Mouse (Mus musculus): Measurements from ENCODE around the gene Hpf1. TPM values are rescaled to one million over a fixed set of nuclear protein-coding genes. Genes with fewer than 3 reads are reported as not detected.

The Hpf1 gene
- 10 to 100 TPM; 24.3 to 26.8 TPM for total RNA-seq (2021)
- long read RNA-seq, experiment 1, transcript Hpf1-201 (8 exons, 1,191 nt), result major isoform, 24 of 36 reads
- long read RNA-seq, experiment 1, partial matches to known transcripts, result 3 of 36 reads
- long read RNA-seq, experiment 1, other reads (novel, unspliced or antisense), result 6 of 36 reads
- long read RNA-seq, experiment 2, transcript Hpf1-201 (8 exons, 1,191 nt), result major isoform, 21 of 34 reads
- long read RNA-seq, experiment 2, partial matches to known transcripts, result 1 of 34 reads
- long read RNA-seq, experiment 2, other reads (novel, unspliced or antisense), result 8 of 34 reads

- DNase-seq (ENCODE audit: low spot score in 2 of 2), result peak; percentile 90 to 95
Observed at GRCm38 (mm10) chr8:60889843-60890519, at the start of gene Hpf1. Gene Hpf1, plus strand, starts transcription at chr8:60890418.

GRCm38 (mm10) chr8:60842388-60842787 is 47.8 kb upstream of the Hpf1 start:
- DNase-seq (ENCODE audit: low spot score in 2 of 2), result no peak

GRCm38 (mm10) chr8:60857559-60857958 is 32.7 kb upstream of the Hpf1 start:
- no peak for DNase-seq (ENCODE audit: low spot score in 2 of 2)

DNA sequence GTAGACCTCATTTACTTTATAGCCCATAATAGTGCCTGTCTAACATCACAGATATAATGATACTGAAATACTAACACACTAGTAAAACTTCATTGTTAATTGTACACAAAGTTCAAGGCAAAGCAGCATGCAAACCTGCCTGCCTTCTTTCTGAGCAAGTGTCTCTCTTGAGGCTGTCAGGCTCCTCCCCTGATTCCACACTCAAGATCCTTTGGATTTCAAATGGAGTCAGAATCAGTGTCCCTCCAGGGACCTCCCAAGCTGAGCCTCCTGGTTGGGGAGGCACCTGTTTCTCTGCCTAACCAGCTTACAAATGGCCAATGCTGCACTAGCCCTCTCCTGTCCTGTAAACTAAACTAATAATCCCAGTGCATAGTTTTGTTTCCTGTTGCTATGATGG is 32.1 kb upstream of the Hpf1 start:
- no peak for DNase-seq (ENCODE audit: low spot score in 2 of 2)

GRCm38 (mm10) chr8:60858911-60859476 is 31.2 kb upstream of the Hpf1 start:
- no peak for DNase-seq (ENCODE audit: low spot score in 2 of 2)

- no peak for DNase-seq (ENCODE audit: low spot score in 2 of 2)
Observed at GRCm38 (mm10) chr8:60859605-60860004, 30.6 kb upstream of the Hpf1 start.

DNA sequence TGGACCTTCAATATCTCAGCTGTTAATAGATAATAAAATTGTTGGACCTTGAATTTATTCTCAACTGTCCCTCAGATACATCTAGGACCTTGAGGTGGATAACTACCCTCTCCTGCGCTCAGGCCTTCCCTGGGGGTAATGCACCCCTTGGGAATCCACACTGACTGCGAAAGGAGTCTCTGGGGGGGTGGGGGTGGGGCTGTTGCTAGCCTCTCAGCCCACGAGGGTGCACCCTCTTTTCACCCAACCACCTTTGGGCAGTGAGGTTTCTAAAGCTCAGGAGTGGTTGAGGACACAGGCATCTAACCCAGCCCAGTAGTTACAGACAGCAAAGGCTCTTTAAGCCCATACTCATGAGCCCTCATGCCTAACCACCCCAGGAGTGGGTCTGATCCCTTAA is 29.5 kb upstream of the Hpf1 start:
- DNase-seq (ENCODE audit: low spot score in 2 of 2), result no peak

DNA sequence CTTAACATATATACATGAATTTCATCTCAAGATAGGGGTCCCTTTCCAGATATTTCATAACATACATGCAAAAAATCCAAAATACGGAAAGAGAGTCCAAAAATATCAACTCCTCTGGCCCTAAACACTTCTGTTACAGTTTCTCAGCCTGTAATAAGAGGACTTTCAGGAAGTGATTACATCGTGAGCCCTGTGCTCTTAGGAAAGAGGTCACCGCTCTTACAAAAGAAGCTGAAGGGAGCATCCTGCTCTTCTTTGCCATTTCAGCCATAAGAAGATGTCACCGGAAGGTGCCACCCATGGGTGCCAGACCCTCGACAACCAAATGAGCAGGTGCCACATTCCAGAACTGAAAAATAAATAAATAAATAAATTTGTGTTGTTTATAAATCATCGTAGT is 28.4 kb upstream of the Hpf1 start:
- no peak for DNase-seq (ENCODE audit: low spot score in 2 of 2)

- no peak for DNase-seq (ENCODE audit: low spot score in 2 of 2)
Observed at GRCm38 (mm10) chr8:60864875-60865274, 25.3 kb upstream of the Hpf1 start.

DNA sequence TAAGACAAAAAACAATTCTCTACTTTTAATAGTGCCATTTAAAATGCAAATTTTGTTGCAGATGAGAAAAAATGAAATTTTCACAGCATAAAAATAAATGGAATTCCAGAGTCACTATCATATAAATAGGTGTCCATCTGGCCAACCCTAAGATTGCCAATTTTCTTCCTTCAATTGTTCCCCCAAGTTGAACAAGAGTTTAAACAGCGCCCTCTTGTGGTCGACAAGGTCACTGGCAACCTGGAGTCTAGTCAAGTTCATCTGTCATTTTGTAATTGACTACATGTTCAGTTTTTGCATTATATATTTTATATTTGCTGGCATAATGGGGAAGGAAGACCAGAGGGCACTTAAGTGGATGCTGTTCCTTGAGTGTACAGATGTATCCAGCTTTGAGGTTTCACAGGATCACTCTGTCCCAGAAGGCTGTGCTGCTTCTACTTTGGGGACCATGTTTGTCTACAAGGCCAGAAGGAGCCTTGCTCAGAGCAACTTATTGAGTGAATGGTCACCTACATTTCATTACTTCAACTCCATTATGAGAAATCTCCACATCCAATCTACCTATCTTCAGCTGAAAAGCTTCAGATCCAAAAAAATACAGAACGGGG is 24.6 kb upstream of the Hpf1 start:
- DNase-seq (ENCODE audit: low spot score in 2 of 2), result peak; percentile 33 to 56

- no peak for DNase-seq (ENCODE audit: low spot score in 2 of 2)
Observed at GRCm38 (mm10) chr8:60867468-60868115, 22.6 kb upstream of the Hpf1 start.

DNA sequence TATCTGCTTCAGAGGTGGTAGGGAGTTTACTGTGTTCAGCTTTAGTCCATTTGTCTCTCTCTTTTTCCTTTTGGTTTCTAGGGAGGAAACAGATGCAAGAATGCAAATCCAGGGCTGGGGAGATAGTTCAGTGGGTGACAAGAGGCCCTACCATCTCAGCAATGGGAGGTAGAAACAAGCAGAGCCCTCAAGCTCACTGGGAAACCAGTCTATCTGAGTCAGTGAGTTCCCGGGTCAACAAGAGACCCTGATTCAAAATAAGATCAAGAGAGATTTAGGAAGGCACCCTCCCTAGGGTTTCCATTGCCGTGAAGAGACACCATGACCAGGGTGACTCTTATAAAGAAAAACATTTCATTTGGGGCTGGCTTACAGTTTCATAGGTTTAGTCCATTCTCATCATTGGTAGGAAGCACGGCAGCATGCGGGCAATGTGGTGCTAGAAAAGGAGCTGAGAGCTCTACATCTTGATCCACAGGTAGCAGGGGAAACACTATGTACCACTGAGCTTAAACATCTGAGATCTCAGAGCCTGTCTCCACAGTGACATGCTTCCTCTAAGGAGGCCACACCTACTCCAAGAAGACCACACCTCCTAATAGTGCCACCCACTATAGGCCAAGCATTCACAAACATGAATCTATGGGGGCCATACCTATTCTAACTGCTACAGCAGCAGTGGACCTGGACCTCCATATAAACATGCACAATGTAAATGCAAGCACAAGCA is 21.8 kb upstream of the Hpf1 start:
- DNase-seq (ENCODE audit: low spot score in 2 of 2), result no peak

- DNase-seq (ENCODE audit: low spot score in 2 of 2), result no peak
Observed at GRCm38 (mm10) chr8:60869761-60870160, 20.5 kb upstream of the Hpf1 start.

DNA sequence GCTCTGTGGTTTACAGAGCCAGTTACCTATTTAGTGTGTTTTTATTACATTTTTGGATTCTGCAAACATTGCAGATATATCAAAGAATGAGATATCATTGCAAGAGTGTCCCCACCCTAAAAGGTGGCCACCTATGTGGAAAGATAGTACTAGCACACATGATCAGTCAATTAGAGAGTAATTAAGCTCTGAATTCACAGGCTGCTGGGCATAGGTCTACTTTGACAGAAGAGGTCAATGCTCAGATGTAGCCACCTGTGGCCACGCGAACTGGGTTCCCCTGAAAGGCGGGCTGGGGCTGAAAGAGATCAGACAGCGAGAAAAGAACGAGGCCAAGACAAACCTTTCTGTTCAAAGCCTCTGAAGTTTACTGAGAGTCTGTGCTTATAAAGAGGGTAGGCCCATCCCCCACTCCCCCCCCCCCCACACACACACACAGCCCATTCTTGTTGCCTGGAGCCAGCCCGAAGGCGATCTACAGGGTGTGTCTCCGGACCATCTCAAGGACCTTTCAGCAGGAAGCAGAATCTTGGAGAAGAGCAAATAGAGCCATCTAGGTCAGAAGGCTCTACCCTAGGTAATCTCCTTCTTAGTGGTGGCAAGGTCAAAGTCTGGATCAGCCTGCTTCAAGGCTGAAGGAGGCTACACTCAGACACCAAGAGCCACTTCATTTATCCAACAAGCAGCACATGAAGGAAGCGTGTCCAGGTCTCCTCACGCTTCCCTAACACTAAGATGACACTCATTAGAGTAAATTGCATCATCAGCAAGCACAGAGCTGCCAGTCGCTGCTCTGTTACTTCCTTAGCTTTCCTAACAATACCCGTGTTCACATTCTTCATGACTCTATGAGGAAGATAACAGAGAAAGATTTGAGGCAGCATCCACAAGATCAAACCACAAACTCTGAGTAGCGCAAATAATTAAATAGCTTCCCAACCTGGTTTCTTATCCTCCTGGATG is 19.7 kb upstream of the Hpf1 start:
- DNase-seq (ENCODE audit: low spot score in 2 of 2), result no peak

DNA sequence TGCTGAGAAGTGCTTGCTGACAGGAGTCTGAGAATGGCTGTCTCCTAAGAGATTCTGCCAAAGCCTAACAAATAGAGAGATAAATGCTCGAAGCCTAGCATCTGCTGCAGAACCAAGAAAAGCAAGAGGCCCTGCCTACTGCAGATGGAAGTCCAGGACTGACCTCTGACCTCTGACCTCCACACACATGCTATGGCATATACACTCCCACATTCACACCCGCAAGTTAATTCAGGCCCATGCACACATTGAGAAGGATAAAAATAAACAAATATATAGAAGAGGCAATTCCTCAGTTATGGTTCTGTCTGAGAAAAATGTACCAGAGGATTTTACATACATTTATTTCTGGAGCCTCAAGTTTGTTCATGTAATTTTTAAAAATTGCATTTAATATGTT is 11.6 kb upstream of the Hpf1 start:
- no peak for DNase-seq (ENCODE audit: low spot score in 2 of 2)

DNA sequence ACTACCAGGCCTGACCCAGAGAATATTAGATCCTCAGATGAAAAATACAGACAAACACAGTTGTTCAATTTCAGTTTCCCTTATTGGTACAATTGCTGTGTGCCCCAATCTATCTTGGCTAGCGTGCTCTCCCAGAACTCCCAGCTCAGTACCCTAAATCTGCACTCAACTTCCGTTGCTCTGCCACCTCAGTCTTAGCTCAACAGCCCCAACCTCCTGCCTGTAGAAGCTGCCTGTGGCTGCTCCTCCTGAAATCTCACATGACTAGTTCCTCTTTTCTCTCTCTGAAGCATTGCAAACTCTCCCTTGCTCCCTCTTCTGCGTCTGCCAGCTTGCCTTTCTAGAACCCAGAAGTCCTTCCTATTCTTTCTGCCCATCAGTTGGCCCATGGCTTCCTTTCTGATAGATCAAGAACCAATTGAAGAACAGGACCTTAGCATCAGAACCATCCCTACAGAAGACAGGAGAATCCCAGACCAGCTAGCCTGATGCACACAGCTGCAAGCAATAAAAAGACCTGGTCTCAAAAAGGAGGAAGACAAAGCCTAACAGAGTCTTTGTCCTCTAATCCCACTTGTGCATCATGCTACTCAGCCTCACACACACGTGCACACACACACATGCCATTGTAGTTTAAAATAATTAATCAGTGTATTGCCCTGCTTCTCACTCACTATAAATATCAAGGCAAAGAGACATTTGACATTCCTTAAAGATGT is 6.6 kb upstream of the Hpf1 start:
- DNase-seq (ENCODE audit: low spot score in 2 of 2), result no peak

DNA sequence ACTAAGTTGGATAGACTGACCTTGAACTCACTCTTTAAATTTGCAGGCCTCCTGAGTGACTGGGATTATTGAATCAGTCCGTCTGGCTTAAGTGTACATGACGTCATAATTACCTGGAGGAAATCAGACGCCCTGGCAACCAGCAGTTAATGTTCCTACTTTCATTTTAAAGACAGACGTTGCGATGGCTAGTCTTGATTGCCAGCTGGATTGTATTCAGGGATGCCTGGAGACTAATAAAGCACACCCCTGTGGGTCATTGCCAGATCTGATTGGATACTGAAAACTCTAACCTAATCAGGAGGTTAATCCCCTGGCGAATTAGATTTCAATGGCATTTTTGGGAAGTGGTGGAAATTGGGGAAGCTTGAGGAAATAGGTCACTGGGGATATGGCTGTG is 3.5 kb upstream of the Hpf1 start:
- DNase-seq (ENCODE audit: low spot score in 2 of 2), result no peak

DNA sequence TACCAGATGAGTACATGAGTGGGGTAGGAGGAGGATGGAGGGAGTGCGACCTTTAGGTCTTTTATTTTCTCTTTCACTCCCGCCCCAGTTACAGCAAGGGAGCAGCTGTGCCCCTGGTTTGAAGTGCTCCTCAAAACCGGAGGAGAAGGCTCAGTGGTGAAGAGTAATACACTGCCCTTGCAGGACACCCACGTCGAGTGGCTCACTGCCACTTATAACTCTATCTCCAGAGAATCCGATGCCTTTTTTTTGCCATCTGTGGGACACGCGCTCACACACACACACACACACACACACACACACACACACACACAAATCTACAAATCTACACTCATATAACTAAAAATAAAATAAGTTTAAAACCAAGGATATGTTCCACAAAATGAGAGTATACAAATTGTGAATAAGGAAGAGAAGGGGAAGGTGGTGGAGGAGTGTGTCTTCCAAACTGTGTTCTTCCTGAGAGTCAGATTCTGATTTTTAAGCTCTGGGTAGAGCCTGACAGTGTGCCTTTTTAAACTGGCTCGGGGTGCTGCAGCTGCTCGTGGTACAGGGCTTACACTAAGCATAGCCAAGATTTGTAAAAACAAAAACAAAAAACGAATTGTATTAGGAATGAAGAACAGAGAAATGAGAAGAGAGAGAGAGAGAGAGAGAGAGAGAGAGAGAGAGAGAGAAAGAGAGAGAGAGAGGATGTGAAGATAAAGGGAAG is 931 bp upstream of the Hpf1 start:
- no peak for DNase-seq (ENCODE audit: low spot score in 2 of 2)

DNA sequence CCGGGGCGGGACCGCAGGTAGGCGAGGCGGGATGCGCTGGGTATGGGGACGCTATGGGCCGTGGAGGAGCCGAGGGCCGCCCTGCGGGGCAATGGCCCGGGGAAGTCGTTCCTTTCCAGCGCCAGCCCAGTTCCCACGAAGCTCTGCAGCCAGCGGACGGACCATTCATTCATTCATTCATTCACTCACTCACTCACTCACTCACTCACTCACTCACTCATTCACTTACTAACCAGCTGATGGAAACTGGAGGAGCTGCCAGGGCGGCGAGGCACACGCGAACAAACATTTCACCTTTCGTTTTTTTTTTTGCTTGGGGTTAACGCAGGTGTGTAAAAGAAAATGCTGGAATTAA is 279 bp downstream of the Hpf1 start:
- DNase-seq (ENCODE audit: low spot score in 2 of 2), result no peak
